Mouse (Mus musculus) left cerebral cortex, postnatal 25 days (tissue): ENCODE data around the gene Cpne1. TPM values are rescaled to one million over a fixed set of nuclear protein-coding genes. Genes with fewer than 3 reads are reported as not detected.
"Not testable (repeated sequence)": the region's sequence is repeated elsewhere in the genome, so short reads cannot be mapped to it uniquely, and the experiment has no call there.

ENCODE experiments used
- DNase-seq, 2 experiments: peaks; one replicate each; pipeline ENCODE4 v3.0.0; 2022; ENCODE audit warnings: low spot score in 2 of 2, mixed read lengths in 1 of 2
- intact Hi-C: fragments of 180-260 bp; cut with DNase I; formaldehyde crosslinking; loops from one replicate; pipeline ENCODE4 v1.15.1; 2025
- total RNA-seq, 2 experiments: library from RNA; stranded (reverse); gene quantifications; 2 replicates each; pipeline ENCODE4 v1.2.3; 2021

Cpne1 gene
- 10 to 100 TPM; 22.5 to 30.3 TPM for total RNA-seq

DNA sequence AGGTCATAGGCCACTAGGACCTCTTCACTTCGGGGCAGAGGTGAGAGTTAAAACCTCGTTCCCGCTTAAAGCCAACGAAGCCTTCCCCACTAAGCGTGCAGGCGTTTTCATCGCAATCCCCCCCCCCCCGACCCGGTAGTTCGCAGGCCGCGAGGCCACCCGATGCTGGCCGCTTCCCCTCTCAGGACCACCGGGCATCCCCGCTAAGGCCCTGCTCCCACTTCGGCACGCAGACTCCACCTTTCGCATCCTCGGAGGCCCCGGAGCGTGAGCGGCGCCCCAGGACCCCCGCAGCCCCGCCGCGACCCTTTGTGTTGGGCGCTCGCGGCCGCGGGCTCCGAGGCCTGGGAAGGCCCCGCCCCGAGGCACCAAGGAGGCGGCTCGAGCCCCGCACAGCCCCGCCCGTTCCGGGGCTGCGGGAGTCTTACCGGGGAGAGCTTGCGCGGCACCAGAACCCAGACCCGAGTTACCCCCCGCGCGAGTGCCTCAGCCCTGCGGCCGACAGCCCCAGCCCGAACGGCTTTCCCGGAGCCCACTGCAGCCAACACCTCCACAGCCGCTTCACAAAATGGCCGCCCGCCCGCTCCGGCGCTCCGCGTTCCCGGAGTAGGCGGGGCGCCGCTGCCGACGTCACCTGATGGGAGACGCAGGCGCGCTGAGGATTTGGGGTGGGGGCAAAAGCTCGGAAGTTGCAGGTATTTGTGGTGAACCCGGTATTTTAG lies at the start of gene Cpne1, which contains the start of gene Rbm12:
Gene Cpne1, minus strand, starts transcription at position 608 of the 722 bp plus-strand sequence.
Gene Rbm12, minus strand, starts transcription at position 621 of the 722 bp plus-strand sequence.
- intact Hi-C loops = loop anchor here (2.0 kb wide), 2 partner anchors 31 to 103 kb away; partner anchors contain the start of gene Ergic3
- peak; percentile 92 to 93 for DNase-seq

DNA sequence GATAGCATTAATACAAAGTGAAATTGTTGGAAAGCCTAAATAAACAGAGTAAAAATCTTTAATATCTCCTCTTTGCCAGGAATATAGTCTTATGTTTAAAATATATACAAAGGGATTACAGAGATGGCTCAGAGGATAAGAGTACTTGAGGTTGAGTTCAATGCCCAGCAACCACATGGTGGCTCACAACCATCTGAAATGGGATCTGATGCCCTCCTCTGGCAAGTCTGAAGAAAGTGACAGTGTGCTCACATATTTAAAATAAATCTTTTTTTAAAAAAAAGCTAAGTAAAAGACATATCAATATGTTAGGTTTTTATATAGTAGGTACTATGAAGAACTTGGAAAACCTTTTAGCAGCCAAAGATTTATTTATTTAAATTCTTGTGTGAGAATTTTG lies 39.8 kb upstream of the Cpne1 start:
- intact Hi-C loops = no loop called here
- DNase-seq = no peak

DNA sequence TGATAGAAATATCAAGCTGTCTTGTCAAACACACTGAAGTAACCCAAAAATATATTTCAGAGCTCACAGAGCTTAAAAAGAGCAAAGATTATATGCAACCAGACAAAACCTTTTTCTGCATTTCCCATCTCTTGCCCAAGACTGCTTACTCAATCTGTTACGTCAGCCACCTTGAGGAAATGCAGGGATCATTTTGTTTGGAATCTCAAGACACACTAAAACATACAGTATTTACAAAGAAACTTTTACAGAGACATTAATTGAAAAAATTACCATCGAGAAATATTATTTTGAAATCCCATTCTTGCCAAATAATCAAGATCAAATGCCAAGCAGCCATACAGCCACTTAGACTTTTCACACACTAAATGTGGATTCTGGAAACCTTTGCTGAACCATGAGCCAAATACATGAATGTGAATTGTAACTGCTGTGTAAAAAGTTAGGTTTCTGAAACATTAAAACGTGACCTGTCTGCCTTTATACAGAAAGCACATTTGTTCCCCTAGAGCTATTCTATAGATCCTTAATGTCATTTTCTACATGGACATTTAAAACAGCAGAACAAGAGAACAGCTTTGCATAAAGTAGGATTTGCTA lies 35.7 kb upstream of the Cpne1 start:
- DNase-seq = no peak
- intact Hi-C loops = no loop called here

DNA sequence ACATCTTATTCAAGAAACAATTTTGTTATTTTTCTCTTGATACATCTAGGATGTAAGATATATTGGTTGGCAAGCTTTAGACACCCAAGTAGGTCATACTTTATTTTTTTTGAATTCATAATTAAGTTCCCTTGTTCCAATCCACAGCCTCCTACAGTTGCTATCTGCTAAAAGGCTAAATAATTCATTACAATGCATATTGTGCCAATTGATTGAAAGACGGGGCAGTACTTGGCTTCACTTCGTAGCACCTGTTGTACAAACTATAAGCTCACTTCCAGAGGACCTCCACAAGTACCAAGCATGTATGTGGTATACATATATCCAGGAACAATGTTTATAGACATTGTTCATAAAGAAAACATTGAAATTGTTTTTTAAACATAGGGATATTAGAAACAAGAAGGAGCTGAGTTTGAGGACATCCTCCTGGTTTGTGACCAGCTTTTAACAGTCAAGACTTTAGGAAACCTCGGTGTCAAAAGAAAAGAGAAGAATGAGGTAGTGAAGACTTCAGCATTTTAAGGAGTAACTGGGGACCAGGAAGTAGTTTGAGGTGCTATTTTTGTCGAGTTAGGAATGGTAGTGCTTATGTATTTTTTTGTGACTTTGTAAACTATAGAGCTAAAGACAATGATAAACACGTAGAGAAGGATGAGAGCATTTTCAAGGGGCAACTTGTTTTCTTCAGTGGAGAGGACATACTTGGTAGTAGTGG lies 34.7 kb upstream of the Cpne1 start:
- intact Hi-C loops = no loop called here
- no peak for DNase-seq

DNA sequence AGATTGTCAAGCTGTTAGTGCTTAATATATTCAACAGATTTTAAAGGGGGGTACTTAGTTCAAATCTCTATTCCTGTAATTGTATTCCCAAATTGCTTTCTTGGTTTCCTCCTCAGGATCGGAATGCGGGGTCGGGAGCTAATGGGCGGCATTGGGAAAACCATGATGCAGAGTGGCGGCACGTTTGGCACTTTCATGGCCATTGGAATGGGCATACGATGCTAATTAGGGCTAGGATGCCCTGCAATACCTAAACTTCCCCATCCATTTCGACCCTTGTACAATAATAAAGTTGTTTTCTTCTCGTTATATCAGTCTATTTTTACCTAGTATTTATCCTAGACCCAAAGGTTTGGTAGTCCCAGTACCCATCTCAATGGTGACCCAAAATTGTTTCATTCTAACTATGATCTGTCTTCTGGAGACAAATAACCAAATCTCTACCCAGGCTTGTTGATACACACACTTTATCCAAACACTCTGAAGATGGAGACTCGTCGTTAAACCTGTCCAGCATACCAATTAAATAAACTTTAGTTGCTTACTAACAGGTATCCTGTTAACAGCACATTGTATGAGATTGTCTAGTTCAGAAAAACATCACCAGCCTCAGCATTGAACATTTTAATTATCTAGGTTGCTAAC lies 33.8 kb upstream of the Cpne1 start:
- intact Hi-C loops = no loop called here

DNA sequence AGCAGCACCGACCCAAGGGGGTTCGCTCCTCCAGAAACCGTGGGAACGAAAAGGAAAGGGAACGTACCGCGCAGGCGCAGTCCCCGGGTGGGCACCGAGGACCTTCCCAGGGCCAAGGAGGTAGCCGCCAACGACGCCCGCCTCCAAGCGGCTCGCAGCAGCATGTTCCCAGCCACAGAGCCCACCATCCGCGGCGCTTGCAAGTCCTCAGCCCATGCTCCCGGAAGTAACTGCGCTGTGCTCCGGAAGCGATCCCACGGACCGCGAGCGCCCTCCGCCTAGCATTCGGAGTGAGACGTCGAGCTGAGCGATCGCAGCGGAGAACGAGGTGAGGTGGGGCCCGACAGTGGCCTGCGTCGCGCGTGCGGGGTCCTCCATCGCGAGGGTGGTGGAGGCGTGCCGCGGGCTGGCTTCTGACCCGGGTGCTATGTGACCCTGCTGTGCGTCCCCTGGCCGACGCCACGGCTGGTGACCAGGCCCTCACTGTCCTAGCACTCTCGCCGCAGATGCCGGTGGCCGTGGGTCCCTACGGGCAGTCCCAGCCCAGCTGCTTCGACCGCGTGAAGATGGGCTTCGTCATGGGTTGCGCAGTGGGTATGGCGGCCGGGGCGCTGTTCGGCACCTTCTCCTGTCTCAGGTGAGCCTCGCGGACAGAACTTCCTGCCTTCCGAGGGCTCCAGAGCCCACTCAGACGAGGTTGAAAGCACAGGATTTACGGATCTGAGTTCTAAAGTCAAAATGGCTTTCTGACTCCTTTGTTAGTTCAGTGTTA lies 32.4 kb upstream of the Cpne1 start, which contains the start of the genes Romo1 and Nfs1:
Gene Romo1, plus strand, starts transcription at position 87 of the 772 bp plus-strand sequence.
Gene Nfs1, minus strand, starts transcription at position 234 of the 772 bp plus-strand sequence.
- peak; percentile 93 to 96 for DNase-seq
- intact Hi-C loops = loop anchor here (2.0 to 5.0 kb wide), 2 partner anchors 33 to 182 kb away; partner anchors contain the start of genes Cpne1 and Rbm12

More for the DNA sequence above, 33.8 kb upstream of the Cpne1 start:
- DNase-seq = no peak

DNA sequence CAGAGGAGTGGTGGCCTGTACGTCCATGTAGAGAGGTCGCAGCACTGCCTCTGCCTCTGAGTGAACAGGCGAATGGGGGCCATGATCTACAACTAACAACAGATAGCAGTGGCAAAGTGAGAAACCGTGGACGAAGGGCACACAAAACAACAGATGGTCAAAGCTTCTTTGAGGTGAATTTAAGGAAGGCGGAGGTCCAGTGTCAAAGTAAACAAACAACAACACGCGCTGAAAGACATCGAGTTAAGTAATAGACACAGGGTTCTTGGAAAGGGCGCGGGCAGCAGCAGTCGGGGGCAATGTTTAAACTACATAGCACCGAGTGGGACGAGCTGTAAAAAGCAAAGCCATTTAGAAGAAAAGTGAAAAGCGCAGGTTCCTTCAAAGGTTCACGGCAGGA lies 31.6 kb upstream of the Cpne1 start:
- intact Hi-C loops = loop anchor here (2.0 to 5.0 kb wide), 2 partner anchors 33 to 181 kb away; partner anchors contain the start of genes Cpne1 and Rbm12
- no peak for DNase-seq

DNA sequence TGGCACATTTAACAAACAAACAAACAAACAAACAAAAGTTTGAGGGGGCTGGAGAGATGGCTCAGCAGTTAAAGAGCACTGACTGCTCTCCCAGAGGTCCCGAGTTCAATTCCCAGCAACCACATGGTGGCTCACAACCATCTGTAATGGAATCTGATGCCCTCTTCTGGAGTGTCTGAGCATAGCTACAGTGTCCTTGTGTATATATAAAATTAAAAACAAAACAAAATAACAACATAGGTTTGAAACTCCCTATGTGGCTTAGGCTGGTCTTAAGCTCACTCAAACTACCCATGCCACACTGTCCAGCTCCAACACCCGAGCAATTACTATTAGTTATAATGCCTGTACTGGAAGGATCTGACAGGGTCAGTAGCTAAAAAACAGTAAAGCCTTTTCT lies 31.1 kb upstream of the Cpne1 start:
- intact Hi-C loops = loop anchor here (2.0 to 5.0 kb wide), 2 partner anchors 32 to 181 kb away; partner anchors contain the start of genes Cpne1 and Rbm12
- DNase-seq = no peak

DNA sequence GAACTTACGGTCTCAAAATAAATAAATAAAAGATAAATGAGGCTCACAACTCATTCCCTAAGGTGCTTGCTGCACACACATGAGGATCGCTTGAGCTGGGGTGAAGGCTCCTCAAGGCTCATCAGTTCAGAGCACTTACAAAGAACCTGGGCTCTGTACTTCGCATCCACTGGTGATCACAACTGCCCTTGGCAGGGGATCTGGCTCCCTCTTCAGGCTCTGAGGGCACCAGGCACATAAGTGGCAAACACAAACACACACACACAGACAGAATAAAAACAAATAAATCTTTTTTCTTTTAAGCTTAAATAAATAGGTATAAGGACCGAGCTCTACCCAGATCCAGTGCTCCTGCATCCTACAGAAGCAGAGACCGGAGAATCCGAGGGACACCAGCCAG lies 23.9 kb upstream of the Cpne1 start:
- intact Hi-C loops = no loop called here
- DNase-seq = no peak

DNA sequence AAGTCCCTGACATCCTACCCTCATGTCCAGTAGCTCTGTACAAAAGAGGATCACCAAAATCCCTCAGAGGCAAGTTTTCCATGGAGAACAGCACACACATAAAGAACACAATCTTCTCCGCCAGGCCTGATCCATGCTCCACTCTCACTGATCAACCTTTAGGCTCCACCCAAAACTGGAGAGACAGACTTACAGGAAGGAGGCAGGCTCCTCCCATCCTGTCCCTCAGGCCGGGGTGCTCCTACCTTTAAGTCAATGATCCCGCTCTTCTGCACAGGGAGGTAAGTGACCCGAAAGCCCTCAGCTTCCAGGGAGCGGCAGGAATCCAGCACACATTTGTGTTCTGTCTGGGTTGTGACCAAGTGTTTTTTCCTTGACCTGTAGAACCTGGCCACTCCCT lies 22.4 kb upstream of the Cpne1 start:
- intact Hi-C loops = no loop called here
- DNase-seq = no peak

DNA sequence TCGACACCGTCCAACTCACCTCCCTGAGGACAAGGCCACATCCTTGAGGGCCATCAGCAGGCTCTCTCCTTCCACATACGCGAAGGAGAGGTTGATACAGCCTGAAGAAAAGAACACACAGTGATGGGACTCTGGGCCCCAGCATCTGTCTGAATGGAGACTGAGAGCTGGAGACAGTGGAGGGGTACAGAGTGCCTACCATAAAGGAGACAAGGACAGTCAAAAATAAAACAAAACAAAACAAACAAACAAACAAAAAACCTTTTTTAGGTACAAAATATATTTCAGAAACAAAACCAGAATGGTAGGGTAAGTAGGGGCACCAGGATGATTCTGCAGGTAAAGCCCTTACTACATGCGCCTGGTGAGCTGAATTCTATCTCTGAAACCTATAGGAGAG lies 15.2 kb upstream of the Cpne1 start, which contains the start of gene Gm28036:
Gene Gm28036, minus strand, starts transcription at position 101 of the 400 bp plus-strand sequence.
- no peak for DNase-seq
- intact Hi-C loops = no loop called here

DNA sequence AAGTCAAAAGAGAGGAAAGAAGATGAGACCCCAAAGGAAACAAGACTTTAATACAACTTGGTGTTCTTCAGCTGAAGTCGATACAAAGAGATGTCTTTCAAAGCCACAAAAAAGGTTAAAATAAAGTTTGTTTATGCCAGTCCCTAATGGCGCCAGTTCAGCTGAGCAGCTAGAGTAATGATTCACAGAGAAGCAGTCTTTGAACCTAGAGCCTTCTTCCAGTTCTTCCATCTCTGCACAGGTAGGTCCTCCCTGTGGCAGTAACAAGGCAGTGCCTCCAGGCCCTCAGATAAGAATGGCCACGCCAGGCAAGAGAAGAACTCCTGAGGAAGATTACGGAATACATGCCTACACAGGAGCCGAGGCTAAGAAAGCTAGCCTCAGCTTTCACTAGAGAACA lies 12.0 kb upstream of the Cpne1 start:
- DNase-seq = no peak
- intact Hi-C loops = no loop called here

DNA sequence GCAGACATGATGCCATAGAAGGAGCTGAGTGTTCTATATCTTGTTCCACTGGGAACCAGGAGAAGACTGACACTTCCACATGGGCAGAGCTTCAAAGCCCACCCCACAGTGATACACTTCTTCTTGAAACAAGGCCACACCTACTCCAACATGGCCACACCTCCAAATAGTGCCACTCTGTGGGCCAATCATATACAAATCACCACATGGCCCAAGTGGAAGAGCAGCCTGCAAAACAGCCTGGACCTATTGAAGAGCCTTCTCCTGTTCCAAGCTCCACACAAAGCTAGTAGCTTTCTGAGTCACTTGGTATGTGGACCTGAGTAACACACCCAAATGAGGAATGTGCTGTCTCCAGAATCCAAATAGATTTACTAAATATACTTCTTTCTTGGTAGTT lies 7.8 kb upstream of the Cpne1 start:
- intact Hi-C loops = no loop called here
- no peak for DNase-seq

DNA sequence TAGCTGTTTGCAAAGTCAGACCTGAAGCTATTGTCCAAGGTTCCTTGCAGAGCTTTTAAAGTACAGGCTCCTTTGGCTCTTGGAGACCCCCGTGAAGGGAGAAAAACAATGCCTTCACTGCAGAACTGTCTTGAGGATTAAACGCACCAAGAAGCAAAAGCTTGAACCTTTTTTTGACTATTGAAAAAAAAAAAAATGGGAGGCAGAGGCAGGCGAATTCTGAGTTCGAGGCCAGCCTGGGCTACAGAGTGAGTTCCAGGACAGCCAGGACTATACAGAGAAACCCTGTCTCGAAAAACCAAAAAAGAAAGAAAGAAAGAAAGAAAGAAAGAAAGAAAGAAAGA lies 287 bp upstream of the Cpne1 start:
- DNase-seq, intact Hi-C loops: not testable (repeated sequence)

DNA sequence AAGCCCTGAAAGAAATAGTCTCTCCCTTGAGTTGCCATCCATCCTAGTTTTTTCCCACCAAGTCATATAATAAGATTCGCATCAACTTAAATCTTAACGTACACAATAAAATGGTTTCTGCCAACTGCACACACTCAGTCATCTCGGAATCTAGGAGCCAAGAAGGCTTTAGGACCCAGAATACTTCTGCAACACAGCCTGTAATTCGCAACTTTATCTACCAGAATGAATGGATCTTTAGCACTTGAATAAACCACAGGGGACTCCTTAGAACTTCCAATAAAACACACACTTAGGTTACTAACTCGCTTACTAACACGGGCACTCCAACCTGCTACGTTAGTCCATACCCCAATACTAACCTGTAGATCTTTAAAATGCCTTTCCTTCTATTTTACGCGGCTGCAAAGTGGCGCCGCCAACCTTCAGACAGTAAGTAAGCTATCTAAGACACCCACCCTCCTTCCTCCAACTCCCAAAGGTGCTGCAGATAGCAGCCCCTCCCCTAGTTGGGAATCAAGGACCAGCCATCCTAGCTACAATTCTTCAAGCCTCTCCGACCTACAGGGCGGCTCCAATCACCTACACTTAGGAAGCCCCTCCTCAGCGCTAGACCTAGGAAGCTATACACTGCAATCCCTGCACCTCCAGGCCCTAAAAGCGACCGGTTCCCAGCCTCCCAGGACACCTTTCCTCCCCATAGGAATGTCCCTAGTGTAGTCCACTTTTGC lies 973 bp downstream of the Cpne1 start:
- peak; percentile 30 to 34 for DNase-seq
- intact Hi-C loops = loop anchor here (2.0 kb wide), 2 partner anchors 32 to 102 kb away; partner anchors contain the start of gene Ergic3

DNA sequence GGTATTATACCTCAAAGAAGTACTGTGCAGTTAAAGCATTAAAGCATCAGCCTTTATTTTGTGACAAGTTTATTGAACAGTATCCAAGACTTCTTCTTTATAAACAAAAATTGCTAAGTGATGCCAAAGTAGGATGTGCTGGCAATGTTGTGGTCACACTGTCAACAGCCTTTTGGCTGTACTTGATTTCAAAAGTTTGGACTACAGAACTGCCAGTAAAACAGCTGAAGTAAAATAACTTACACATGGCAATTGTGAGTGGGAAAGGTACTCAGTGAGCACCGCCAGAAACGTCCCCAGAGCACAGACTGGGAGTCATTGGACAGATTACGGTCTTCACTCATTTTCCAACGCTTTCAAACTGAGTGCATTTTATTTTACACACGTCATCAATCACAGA lies 19.8 kb downstream of the Cpne1 start:
- DNase-seq = no peak
- intact Hi-C loops = no loop called here

DNA sequence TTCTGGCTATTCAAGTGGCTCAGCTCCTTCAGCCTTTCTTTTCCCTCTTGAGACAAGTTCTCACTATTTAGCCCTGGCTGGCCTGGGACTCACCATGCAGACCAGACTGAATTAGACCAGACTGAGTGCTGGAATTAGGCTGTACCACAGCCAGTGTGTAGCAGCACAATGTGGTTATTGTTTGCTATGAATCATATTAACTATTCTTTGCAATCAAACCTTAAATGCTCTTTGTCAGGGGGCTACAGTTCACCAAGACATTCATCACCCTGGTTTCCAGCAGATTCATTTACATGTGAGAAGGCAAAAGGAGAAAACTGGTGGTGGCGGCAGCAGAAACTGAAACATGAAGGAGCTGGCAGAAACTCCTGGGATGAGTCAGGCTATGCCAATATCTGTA lies 22.0 kb downstream of the Cpne1 start:
- peak in 1 of 2 experiments; percentile 67 for DNase-seq
- intact Hi-C loops = no loop called here

DNA sequence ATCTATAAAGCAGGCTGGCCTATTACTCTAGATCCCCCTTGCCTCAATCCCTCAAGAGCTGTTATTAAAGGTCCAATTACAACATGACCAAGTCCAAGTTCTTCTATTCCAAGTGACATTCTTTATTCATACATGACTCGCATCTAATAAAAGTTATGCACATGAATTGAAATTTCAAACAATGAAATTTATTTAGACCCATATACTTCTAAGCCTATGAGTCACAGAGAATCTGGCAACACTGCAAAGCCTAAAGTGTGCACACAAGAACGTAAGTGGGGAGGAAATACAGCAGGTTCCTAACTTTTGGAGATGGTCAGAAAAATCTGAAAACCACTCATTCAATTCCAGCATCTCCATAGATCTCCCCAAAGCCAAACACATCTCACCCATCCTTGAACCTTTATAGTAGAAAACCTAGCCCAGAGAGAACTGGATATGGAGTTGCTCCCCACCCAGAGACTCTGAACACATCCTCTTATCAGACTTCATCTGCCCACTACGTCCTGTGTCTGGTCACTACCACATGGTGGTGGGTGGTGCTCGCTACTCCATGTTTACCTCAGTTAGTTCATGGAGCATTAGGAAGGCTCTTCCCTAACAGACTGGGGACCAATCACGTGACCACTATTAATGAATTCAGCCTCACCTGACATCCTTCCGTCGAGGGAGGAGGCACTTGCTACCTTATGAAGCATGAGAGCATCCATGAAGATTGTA lies 24.2 kb downstream of the Cpne1 start:
- intact Hi-C loops = no loop called here
- DNase-seq = no peak
